Mouse (Mus musculus): Measurements from ENCODE around the gene Robo4. TPM values are rescaled to one million over a fixed set of nuclear protein-coding genes. Genes with fewer than 3 reads are reported as not detected.

Gene Robo4
- polyA plus RNA-seq, 1 experiment from 2014 or later = 6.5 TPM

GRCm38 (mm10) chr9:37433823-37434560, 32.3 kb downstream of the Robo4 start:
- H3K27ac ChIP-seq = no peak overlapping the region
- ATAC-seq (ENCODE audit: low FRiP score) = no peak
- peaks cover 71% of the 10 kb centered on the region for H3K27me3 ChIP-seq
- peak overlapping the region; percentile 77 for H3K4me2 ChIP-seq
- H3K9ac ChIP-seq = no peak overlapping the region
- WGBS = 2% methylated on average over 18 of the region's 18 CpGs
- no peaks in the 10 kb centered on the region for H3K36me3 ChIP-seq
- no peaks in the 10 kb centered on the region for H3K9me3 ChIP-seq
- H3K4me1 ChIP-seq (replicated peaks) = peaks cover 65% of the 10 kb centered on the region
- H3K4me3 ChIP-seq = peak overlapping the region; percentile 44

- WGBS = 1% methylated on average over 14 of the region's 14 CpGs
- Histone ChIP-seq H3K4me1 (replicated peaks) (peaks cover 56% of the 10 kb centered on the region), H3K27ac (no peak overlapping the region), H3K9me3 (no peaks in the 10 kb centered on the region), H3K4me2 (no peak overlapping the region), H3K36me3 (no peaks in the 10 kb centered on the region), H3K9ac (no peak overlapping the region), H3K27me3 (peaks cover 62% of the 10 kb centered on the region), H3K4me3 (no peak overlapping the region)
- no peak for ATAC-seq (ENCODE audit: low FRiP score)
These were observed 33.2 kb downstream of the Robo4 start for GRCm38 (mm10) chr9:37434932-37435331.

- 12% methylated on average over 4 of the region's 4 CpGs for WGBS
- ATAC-seq (ENCODE audit: low FRiP score) = no peak
- Histone ChIP-seq H3K36me3 (no peaks in the 10 kb centered on the region), H3K4me1 (replicated peaks) (peaks cover 50% of the 10 kb centered on the region), H3K4me2 (no peak overlapping the region), H3K27me3 (peaks cover 56% of the 10 kb centered on the region), H3K27ac (no peak overlapping the region), H3K4me3 (no peak overlapping the region), H3K9me3 (no peaks in the 10 kb centered on the region), H3K9ac (no peak overlapping the region)
These were observed 33.9 kb downstream of the Robo4 start for GRCm38 (mm10) chr9:37435616-37436015.

- no peaks in the 10 kb centered on the region for H3K36me3 ChIP-seq
- WGBS = 34% methylated on average over 3 of the region's 3 CpGs
- H3K9ac ChIP-seq = peak overlapping the region; percentile 29; the same call in 1 of the 2 replicates
- no peak overlapping the region for H3K4me2 ChIP-seq
- peaks cover 32% of the 10 kb centered on the region for H3K27me3 ChIP-seq
- ATAC-seq (ENCODE audit: low FRiP score) = peak; percentile 76
- H3K4me3 ChIP-seq = no peak overlapping the region
- no peaks in the 10 kb centered on the region for H3K9me3 ChIP-seq
- no peak overlapping the region for H3K27ac ChIP-seq
- H3K4me1 ChIP-seq (replicated peaks) = peaks cover 31% of the 10 kb centered on the region
These were observed 36.4 kb downstream of the Robo4 start for GRCm38 (mm10) chr9:37437772-37438735.

GRCm38 (mm10) chr9:37452401-37452800, 50.7 kb downstream of the Robo4 start:
- H3K4me2 ChIP-seq = 0 out of 2 replicates have a peak overlapping the region, but pooled peaks have one; percentile 17
- peaks cover 55% of the 10 kb centered on the region for H3K4me1 ChIP-seq (replicated peaks)
- H3K36me3 ChIP-seq = no peaks in the 10 kb centered on the region
- peaks cover 58% of the 10 kb centered on the region for H3K27me3 ChIP-seq
- no peak for ATAC-seq (ENCODE audit: low FRiP score)
- no peak overlapping the region for H3K4me3 ChIP-seq
- no peak overlapping the region for H3K9ac ChIP-seq
- H3K9me3 ChIP-seq = no peaks in the 10 kb centered on the region
- peak overlapping the region; percentile 53; the same call in 1 of the 2 replicates for H3K27ac ChIP-seq
- under 1% methylated on average over 5 of the region's 5 CpGs for WGBS

- Histone ChIP-seq H3K36me3 (no peaks in the 10 kb centered on the region), H3K27ac (peak overlapping the region; percentile 53; the same call in 1 of the 2 replicates), H3K27me3 (peaks cover 62% of the 10 kb centered on the region), H3K9me3 (no peaks in the 10 kb centered on the region), H3K4me1 (replicated peaks) (peaks cover 64% of the 10 kb centered on the region), H3K9ac (no peak overlapping the region), H3K4me3 (no peak overlapping the region), H3K4me2 (no peak overlapping the region)
- WGBS = 22% methylated on average over 4 of the region's 4 CpGs
- no peak for ATAC-seq (ENCODE audit: low FRiP score)
These were observed 51.6 kb downstream of the Robo4 start for GRCm38 (mm10) chr9:37453328-37453727.

GRCm38 (mm10) chr9:37454011-37454492, 52.4 kb downstream of the Robo4 start:
- Histone ChIP-seq H3K4me1 (replicated peaks) (peaks cover 71% of the 10 kb centered on the region), H3K4me2 (no peak overlapping the region), H3K27ac (peak overlapping the region; percentile 69), H3K9me3 (no peaks in the 10 kb centered on the region), H3K9ac (no peak overlapping the region), H3K36me3 (no peaks in the 10 kb centered on the region), H3K27me3 (peaks cover 60% of the 10 kb centered on the region), H3K4me3 (no peak overlapping the region)
- WGBS = 3% methylated on average over 6 of the region's 6 CpGs
- peak; percentile 68 for ATAC-seq (ENCODE audit: low FRiP score)

- peak overlapping the region; percentile 69 for H3K27ac ChIP-seq
- peaks cover 61% of the 10 kb centered on the region for H3K27me3 ChIP-seq
- no peak overlapping the region for H3K4me2 ChIP-seq
These were observed 53.3 kb downstream of the Robo4 start for GRCm38 (mm10) chr9:37454991-37455390.

GRCm38 (mm10) chr9:37455868-37456267, 54.2 kb downstream of the Robo4 start:
- Histone ChIP-seq H3K4me1 (replicated peaks) (peaks cover 89% of the 10 kb centered on the region), H3K27ac (peak overlapping the region; percentile 72), H3K36me3 (no peaks in the 10 kb centered on the region), H3K4me3 (peak overlapping the region; percentile 32; the same call in 1 of the 2 replicates), H3K4me2 (peak overlapping the region; percentile 51), H3K9me3 (no peaks in the 10 kb centered on the region), H3K9ac (0 out of 2 replicates have a peak overlapping the region, but pooled peaks have one; percentile 60), H3K27me3 (peaks cover 61% of the 10 kb centered on the region)
- ATAC-seq (ENCODE audit: low FRiP score) = no peak
- under 1% methylated on average over 8 of the region's 8 CpGs for WGBS

More at GRCm38 (mm10) chr9:37454991-37455390, 53.3 kb downstream of the Robo4 start:
- Histone ChIP-seq H3K4me1 (replicated peaks) (peaks cover 81% of the 10 kb centered on the region), H3K4me3 (no peak overlapping the region), H3K36me3 (no peaks in the 10 kb centered on the region), H3K9me3 (no peaks in the 10 kb centered on the region), H3K9ac (peak overlapping the region; percentile 35; the same call in 1 of the 2 replicates)
- WGBS = 1% methylated on average over 3 of the region's 3 CpGs
- ATAC-seq (ENCODE audit: low FRiP score) = no peak

GRCm38 (mm10) chr9:37456481-37456910, 54.8 kb downstream of the Robo4 start:
- peak; percentile 68 for ATAC-seq (ENCODE audit: low FRiP score)
- H3K4me1 ChIP-seq (replicated peaks) = peaks cover 95% of the 10 kb centered on the region

GRCm38 (mm10) chr9:37457151-37457550, 55.5 kb downstream of the Robo4 start:
- peak overlapping the region; percentile 51; the same call in 1 of the 2 replicates for H3K4me2 ChIP-seq
- WGBS = 41% methylated on average over 1 of the region's 1 CpGs
- H3K4me3 ChIP-seq = no peak overlapping the region
- peak overlapping the region; percentile 72 for H3K27ac ChIP-seq
- no peaks in the 10 kb centered on the region for H3K36me3 ChIP-seq
- no peaks in the 10 kb centered on the region for H3K9me3 ChIP-seq
- H3K4me1 ChIP-seq (replicated peaks) = peaks cover 94% of the 10 kb centered on the region
- no peak for ATAC-seq (ENCODE audit: low FRiP score)
- H3K27me3 ChIP-seq = peaks cover 68% of the 10 kb centered on the region
- no peak overlapping the region for H3K9ac ChIP-seq

More at GRCm38 (mm10) chr9:37456481-37456910, 54.8 kb downstream of the Robo4 start:
- Histone ChIP-seq H3K4me2 (peak overlapping the region; percentile 51), H3K27ac (peak overlapping the region; percentile 72), H3K36me3 (no peaks in the 10 kb centered on the region), H3K9ac (peak overlapping the region; percentile 60), H3K9me3 (no peaks in the 10 kb centered on the region), H3K4me3 (peak overlapping the region; percentile 32), H3K27me3 (peaks cover 64% of the 10 kb centered on the region)
- 0% methylated on average over 20 of the region's 20 CpGs for WGBS

- under 1% methylated on average over 9 of the region's 9 CpGs for WGBS
- no peaks in the 10 kb centered on the region for H3K9me3 ChIP-seq
- peak overlapping the region; percentile 88 for H3K9ac ChIP-seq
- H3K36me3 ChIP-seq = no peaks in the 10 kb centered on the region
- peaks cover 61% of the 10 kb centered on the region for H3K27me3 ChIP-seq
- no peak for ATAC-seq (ENCODE audit: low FRiP score)
- H3K4me3 ChIP-seq = peak overlapping the region; percentile 56
- peaks cover 79% of the 10 kb centered on the region for H3K4me1 ChIP-seq (replicated peaks)
- H3K27ac ChIP-seq = peak overlapping the region; percentile 96
- H3K4me2 ChIP-seq = peak overlapping the region; percentile 86
These were observed 58.0 kb downstream of the Robo4 start for GRCm38 (mm10) chr9:37459665-37460042.
